Mouse (Mus musculus): ENCODE measurements around the gene Ctsd.

DNA sequence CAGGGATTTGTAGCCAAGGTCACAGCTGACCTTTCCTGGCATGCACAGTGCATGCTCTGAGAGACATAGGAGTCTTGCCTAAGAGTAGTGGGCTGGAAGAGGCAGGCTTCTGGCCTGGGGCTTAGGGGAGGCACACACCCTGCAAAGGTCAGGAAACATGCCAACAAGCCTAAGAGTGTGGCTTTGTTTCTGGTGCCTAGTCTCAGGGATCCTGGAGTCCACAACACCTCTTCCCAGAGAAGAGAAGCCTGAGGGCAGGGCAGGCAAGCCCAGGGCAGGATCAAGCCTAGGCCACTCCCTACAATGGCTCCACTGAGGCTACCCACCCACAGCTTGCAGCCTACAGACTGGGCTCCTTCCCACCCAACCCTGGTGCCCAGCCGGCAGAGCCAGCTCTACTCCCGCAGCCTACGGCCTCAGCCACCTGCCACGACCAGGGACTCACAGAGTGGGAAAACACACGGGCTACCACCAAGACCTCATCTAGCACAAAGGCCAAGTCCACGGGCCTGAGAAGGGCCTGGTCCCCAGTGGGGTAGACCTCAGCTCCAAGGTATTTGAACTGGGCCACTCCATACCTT, 1.1 kb downstream of the Ctsd start:
- TF ChIP-seq CTCF (conservative IDR thresholded peaks at IDR 0.05 in 1 of 2, IDR thresholded peaks at IDR 0.05 in 1 of 2; ENCODE audit: low read depth in 2 of 2, low read length in 2 of 2) (no peak), TBP (conservative IDR thresholded peaks at IDR 0.05; ENCODE audit: low read depth, low read length) (no peak), EP300 (IDR thresholded peaks at IDR 0.05; ENCODE audit: low read length) (no peak), SMC3 (IDR thresholded peaks at IDR 0.05; ENCODE audit: low read depth, low read length) (no peak), CHD2 (IDR thresholded peaks at IDR 0.05; ENCODE audit: low read length) (no peak), POLR2A (IDR thresholded peaks at IDR 0.05; ENCODE audit: low read depth, low read length) (no peak), NRF1 (IDR thresholded peaks at IDR 0.05; ENCODE audit: low read depth, low read length) (no peak), MEF2A (IDR thresholded peaks at IDR 0.05; ENCODE audit: borderline replicate concordance, low read depth, low read length) (no peak), ZC3H11A (IDR thresholded peaks at IDR 0.05; ENCODE audit: low read depth, low read length) (no peak), USF1 (IDR thresholded peaks at IDR 0.05; ENCODE audit: low read depth, low read length) (no peak), E2F4 (IDR thresholded peaks at IDR 0.05; ENCODE audit: insufficient replicate concordance, low read depth, low read length) (no peak), MAX (IDR thresholded peaks at IDR 0.05; ENCODE audit: low read length) (no peak)

Measured in CH12.LX (cell line).